Mouse (Mus musculus) liver, embryonic 14.5 days (tissue): ENCODE data around the gene Rrn3. TPM values are rescaled to one million over a fixed set of nuclear protein-coding genes. Genes with fewer than 3 reads are reported as not detected.

Experiments
- ATAC-seq: fragments of 200-750 bp; cut with Nextera tagmentation; 2 replicates; pipeline ENCODE4 v1.8.0; 2017; ENCODE audit warnings: moderate number of reproducible peaks, mild to moderate bottlenecking, moderate library complexity; ENCODE audit not compliant: insufficient read depth
- DNase-seq, 3 experiments: peaks; one replicate each; pipeline ENCODE4 v3.0.0-alpha.2; 2012 to 2013; ENCODE audit warnings: low read depth in 3 of 3, low spot score in 3 of 3
- H3K27ac ChIP-seq: fragments of 300-500 bp; sonication (generic); 2 replicates; pipeline ENCODE4 v1.5.1; 2014; ENCODE audit warnings: moderate library complexity, mild to moderate bottlenecking, control low read depth, inconsistent platforms
- H3K27me3 ChIP-seq: fragments of 300-500 bp; sonication (generic); 2 replicates; pipeline ENCODE4 v1.6.1; 2014; ENCODE audit warnings: mild to moderate bottlenecking, low read length, moderate library complexity; ENCODE audit not compliant: control insufficient read depth, insufficient read depth
- H3K36me3 ChIP-seq: fragments of 300-500 bp; sonication (generic); replicated peaks from 2 replicates; pipeline ENCODE4 v1.6.1; 2014; ENCODE audit warnings: low read depth; ENCODE audit not compliant: control insufficient read depth, insufficient read depth
- H3K4me1 ChIP-seq, 2 experiments: fragments of 200-500 bp in 1 of 2; fragments of 300-500 bp in 1 of 2; sonication (generic) in 1 of 2; replicated peaks; 2 replicates each; pipeline ENCODE4 v1.6.1; 2012 to 2014; ENCODE audit warnings: antibody characterized with exemption in 1 of 2, inconsistent platforms in 1 of 2, low read length in 1 of 2; ENCODE audit not compliant: control insufficient read depth in 2 of 2, insufficient read depth in 2 of 2
- H3K4me2 ChIP-seq: fragments of 300-500 bp; sonication (generic); 2 replicates; pipeline ENCODE4 v1.6.1; 2014; ENCODE audit warnings: low read depth, mild to moderate bottlenecking, control low read depth, moderate library complexity
- H3K4me3 ChIP-seq, 2 experiments: fragments of 200-500 bp in 1 of 2; fragments of 300-500 bp in 1 of 2; sonication (generic) in 1 of 2; 2 replicates each; pipeline ENCODE4 v1.5.1; 2012 to 2014; ENCODE audit warnings: low read depth in 2 of 2, low read length in 2 of 2, mild to moderate bottlenecking in 2 of 2, control low read depth in 1 of 2, inconsistent platforms in 1 of 2, moderate library complexity in 1 of 2; ENCODE audit not compliant: insufficient read depth in 1 of 2
- H3K9ac ChIP-seq: fragments of 300-500 bp; sonication (generic); replicated peaks from 2 replicates; pipeline ENCODE4 v1.6.1; 2014; ENCODE audit warnings: mild to moderate bottlenecking, control low read depth, moderate library complexity
- H3K9me3 ChIP-seq: fragments of 300-500 bp; sonication (generic); 2 replicates; pipeline ENCODE4 v1.6.1; 2016; ENCODE audit warnings: low read length, mixed read lengths; ENCODE audit not compliant: control insufficient read depth
- CTCF ChIP-seq: IDR thresholded peaks from 2 replicates; pipeline ENCODE4 v1.5.1; 2016; ENCODE audit warnings: antibody characterized with exemption, low read depth, control low read depth
- EP300 ChIP-seq: IDR thresholded peaks from 2 replicates; pipeline ENCODE4 v1.6.1; 2016; ENCODE audit warnings: antibody characterized with exemption, low read depth
- WGBS: fragments of 180-500 bp; shearing (Covaris S2); extraction: QIAGEN DNeasy Blood & Tissue Kit; methylation state at CpG from one replicate; pipeline ENCODE4 v1.1.7; 2014; ENCODE audit not compliant: insufficient replicate concordance; 5-methylcytosine and 5-hydroxymethylcytosine counted together
- polyA plus RNA-seq, 2 experiments: library from polyadenylated mRNA; depleted of rRNA in 1 of 2; stranded (reverse) in 1 of 2; unstranded in 1 of 2; fragments of >200 nt; fragmentation: Nextera tagmentation in 1 of 2; extraction: Ambion mirVana in 1 of 2; gene quantifications; 2 replicates each; pipeline versions ENCODE4 v1.2.1 to v1.2.3; 2012 to 2014

Gene Rrn3
- polyA plus RNA-seq, 2 experiments: 7.2 to 15.3 TPM

DNA sequence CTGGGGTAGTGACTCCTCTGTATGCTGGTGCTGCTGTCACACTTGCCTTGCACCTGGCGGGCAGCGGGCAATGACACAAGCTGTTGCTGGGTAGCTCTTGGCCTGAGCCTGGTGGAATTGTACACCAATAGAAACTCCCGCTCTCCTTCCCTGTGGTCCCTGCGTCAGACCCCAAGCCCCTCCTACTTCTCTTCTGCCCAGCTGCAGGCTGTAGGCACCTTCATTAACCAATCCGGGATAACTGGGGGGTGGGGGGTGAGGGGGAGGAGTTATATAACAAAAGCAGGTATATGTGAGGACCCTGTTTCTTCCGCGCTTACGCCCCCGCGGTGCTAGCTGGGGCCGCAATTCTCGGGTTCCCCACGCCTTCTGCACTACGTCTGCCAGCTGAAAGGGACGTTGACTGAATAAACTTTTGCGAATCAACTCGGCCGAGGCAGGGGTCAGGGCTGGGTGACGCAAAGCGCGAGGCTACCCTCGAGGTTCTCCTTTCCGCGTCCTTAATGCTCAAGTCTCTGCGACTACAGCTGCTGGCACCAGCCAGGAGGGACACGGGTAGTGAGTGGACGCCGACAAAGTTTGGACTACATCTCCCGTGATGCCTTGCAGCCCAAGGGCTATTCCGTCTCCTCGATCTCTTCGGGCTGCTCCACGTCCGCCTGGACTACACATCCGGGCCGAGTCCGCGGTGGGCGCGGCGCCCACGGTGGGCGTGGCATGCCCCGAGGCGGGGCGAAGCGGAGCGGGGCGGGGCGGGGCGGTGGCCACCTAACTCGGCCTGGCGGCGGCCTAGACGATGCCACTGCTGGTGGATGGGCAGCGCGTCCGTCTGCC, 38.3 kb downstream of the Rrn3 start, which contains the start of gene Ntan1:
TSS of gene Ntan1 (plus strand) at position 286 of the 834 bp plus-strand sequence.
- H3K9ac ChIP-seq: peak within 1 kb of the TSS; percentile 60
- peak; percentile 96 for ATAC-seq
- DNase-seq: peak; percentile 86 to 90 (median 87)
- peaks cover 3 to 20% of the 10 kb centered on the region in 2 experiments; a peak in 3 of 4 replicates for H3K4me1 ChIP-seq
- H3K4me2 ChIP-seq: peak within 1 kb of the TSS; percentile 79
- 0% methylated on average over 58 of the region's 58 CpGs for WGBS
- peak within 1 kb of the TSS; percentile 60 to 82 for H3K4me3 ChIP-seq
- no peaks in the 10 kb centered on the region for H3K9me3 ChIP-seq
- H3K36me3 ChIP-seq: peaks cover 5% of the 10 kb centered on the region; the same call in 1 of the 2 replicates
- no peaks in the 10 kb centered on the region for H3K27me3 ChIP-seq
- no peak for TF ChIP-seq EP300
- TF ChIP-seq CTCF: no peak
- H3K27ac ChIP-seq: peak within 1 kb of the TSS; percentile 1; the same call in 1 of the 2 replicates

DNA sequence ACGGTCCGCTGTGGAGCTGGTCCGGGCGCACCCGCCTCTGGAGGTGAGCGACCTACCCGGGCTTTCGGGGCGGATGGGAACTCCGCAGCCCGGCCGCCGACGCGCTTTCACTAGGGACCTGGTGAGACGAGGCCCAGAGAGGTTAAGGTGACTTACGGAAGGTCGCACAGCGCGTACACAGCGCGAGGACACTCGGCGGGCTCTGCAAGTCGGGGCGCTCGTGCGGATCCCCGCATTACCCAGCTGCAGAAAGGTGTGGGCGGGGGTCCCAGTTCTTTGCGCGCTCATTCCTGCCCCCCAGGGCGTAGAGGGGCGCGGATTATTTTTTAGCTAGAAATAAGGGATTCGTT, 38.9 kb downstream of the Rrn3 start:
- Histone ChIP-seq H3K4me1 (peaks cover 3 to 20% of the 10 kb centered on the region in 2 experiments; a peak in 3 of 4 replicates), H3K4me3 (peak overlapping the region; percentile 60 to 74), H3K27me3 (no peaks in the 10 kb centered on the region), H3K9me3 (no peaks in the 10 kb centered on the region), H3K4me2 (peak overlapping the region; percentile 79), H3K27ac (no peak overlapping the region), H3K36me3 (peaks cover 5% of the 10 kb centered on the region; the same call in 1 of the 2 replicates), H3K9ac (peak overlapping the region; percentile 60)
- TF ChIP-seq EP300: no peak
- TF ChIP-seq CTCF: no peak
- peak; percentile 68 for ATAC-seq
- DNase-seq: no peak
- WGBS: under 1% methylated on average over 36 of the region's 36 CpGs

DNA sequence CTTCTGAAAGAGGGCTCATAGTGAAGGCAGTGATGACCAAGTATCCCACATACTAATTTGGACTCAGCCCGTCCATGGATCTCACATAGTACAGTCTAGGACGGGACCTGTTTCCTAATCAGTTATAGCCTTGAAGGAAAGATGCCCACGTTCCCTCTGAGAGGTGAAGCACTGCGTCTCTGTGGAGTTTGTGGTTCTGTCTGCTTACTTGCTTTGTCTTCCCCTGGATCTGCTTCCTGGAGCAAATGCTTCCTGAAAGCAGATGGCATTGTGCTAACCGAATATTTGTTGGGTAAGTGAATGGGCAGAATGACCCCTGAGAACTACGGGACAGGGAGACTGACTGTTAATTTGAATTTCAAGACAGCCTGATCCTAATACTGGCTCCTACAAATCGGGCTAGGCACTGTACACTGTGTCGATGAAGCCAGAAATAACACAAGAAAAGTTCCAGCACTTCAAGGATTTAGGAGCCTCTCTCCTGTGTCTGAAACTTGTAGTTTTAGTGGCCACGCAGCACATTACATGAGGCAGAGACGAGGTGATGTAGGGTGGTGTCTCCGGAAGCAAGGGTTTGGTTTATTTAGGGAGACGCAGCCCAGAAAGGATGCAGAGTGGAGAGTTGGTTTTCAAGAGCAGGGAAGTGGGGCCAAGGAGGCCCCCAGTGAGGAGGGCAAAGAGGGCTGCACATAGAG, 39.4 kb downstream of the Rrn3 start:
- H3K9ac ChIP-seq: peak overlapping the region; percentile 60
- H3K4me1 ChIP-seq: peaks cover 3 to 20% of the 10 kb centered on the region in 2 experiments; a peak in 3 of 4 replicates
- DNase-seq (no peak), ATAC-seq (no peak)
- H3K36me3 ChIP-seq: peaks cover 3% of the 10 kb centered on the region; the same call in 1 of the 2 replicates
- H3K27me3 ChIP-seq: no peaks in the 10 kb centered on the region
- TF ChIP-seq EP300: no peak
- TF ChIP-seq CTCF: no peak
- H3K4me3 ChIP-seq: peak overlapping the region; percentile 60 to 74
- WGBS: 24% methylated on average over 12 of the region's 12 CpGs
- no peak overlapping the region for H3K27ac ChIP-seq
- H3K4me2 ChIP-seq: peak overlapping the region; percentile 79
- no peaks in the 10 kb centered on the region for H3K9me3 ChIP-seq

DNA sequence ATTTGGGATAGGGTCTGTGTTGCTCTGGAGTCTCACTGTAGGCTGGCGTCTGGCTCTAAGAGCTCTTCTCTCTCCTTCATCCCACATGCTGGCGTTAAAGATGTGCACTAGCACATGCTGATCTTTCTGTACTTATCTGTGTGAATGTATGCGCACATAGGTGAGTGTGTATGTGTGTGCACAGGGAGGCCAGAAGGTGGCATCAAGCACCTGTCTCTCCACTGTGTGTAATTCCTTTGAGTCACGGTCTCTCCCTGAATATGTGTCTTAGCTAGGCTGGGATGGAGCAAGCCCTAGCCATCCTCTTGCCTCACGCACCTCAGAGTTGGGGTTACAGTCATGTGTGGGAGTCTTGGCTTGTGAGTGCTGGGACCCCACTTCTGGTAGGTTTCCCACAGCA, 40.3 kb downstream of the Rrn3 start:
- Histone ChIP-seq H3K9me3 (no peaks in the 10 kb centered on the region), H3K4me3 (no peak overlapping the region), H3K4me1 (peaks cover 3 to 20% of the 10 kb centered on the region in 2 experiments; a peak in 3 of 4 replicates), H3K9ac (no peak overlapping the region), H3K36me3 (no peaks in the 10 kb centered on the region), H3K4me2 (no peak overlapping the region), H3K27ac (no peak overlapping the region), H3K27me3 (no peaks in the 10 kb centered on the region)
- DNase-seq (no peak), ATAC-seq (no peak)
- WGBS: 84% methylated on average over 5 of the region's 5 CpGs
- TF ChIP-seq EP300: no peak
- TF ChIP-seq CTCF: peak; percentile 31
